Mouse (Mus musculus): ENCODE results near the gene Zfp941. TPM values are rescaled to one million over a fixed set of nuclear protein-coding genes. Genes with fewer than 3 reads are reported as not detected.
A peak's percentile ranks its signal among the peaks of the same experiment; 100 is the strongest.

The Zfp941 gene
- total and polyA plus RNA-seq, 3 experiments, result 0.34 TPM; not detected in 2

GRCm38 (mm10) chr7:140811714-140812113, 10.3 kb downstream of the Zfp941 start:
- Histone ChIP-seq H3K27ac (ENCODE audit: insufficient read depth, low read depth) (no peak overlapping the region), H3K4me3 (replicated peaks in 1 of 3; ENCODE audit: low read depth in 2 of 3, low read length in 2 of 3, poor library complexity in 1 of 3) (no peak overlapping the region), H3K9ac (ENCODE audit: insufficient read depth, low read depth) (no peak overlapping the region), H3K4me2 (ENCODE audit: insufficient read depth, low read depth, poor library complexity, severe bottlenecking) (no peak overlapping the region), H3K4me1 (ENCODE audit: control insufficient read depth in 1 of 2, insufficient read depth in 2 of 2) (no peaks in the 10 kb centered on the region), H3K27me3 (replicated peaks) (peaks cover 70% of the 10 kb centered on the region), H3K79me2 (replicated peaks; ENCODE audit: control insufficient read depth, extremely low read depth, insufficient read depth, poor library complexity, severe bottlenecking) (no peaks in the 10 kb centered on the region), H3K9me3 (replicated peaks; ENCODE audit: low read length) (peaks cover 3% of the 10 kb centered on the region), H3K36me3 (replicated peaks in 1 of 2; ENCODE audit: control insufficient read depth in 1 of 2, insufficient read depth in 1 of 2, low read length in 1 of 2) (no peaks in the 10 kb centered on the region)
- no peak for TF ChIP-seq TCF12 (IDR thresholded peaks at IDR 0.05; ENCODE audit: low read depth, low read length)
- no peak for TF ChIP-seq MAX (IDR thresholded peaks at IDR 0.05; ENCODE audit: low read length)
- dilution Hi-C loops (cut with MboI; ENCODE audit: extremely low pct_ligation_motif_present, extremely low pct_unique_long_range_greater_than_20kb, low sequenced_read_pairs) (no loop called here), in situ Hi-C loops (cut with MboI; ENCODE audit: low pct_ligation_motif_present, low pct_unique_long_range_greater_than_20kb, low sequenced_read_pairs) (no loop called here)
- DNase-seq (ENCODE audit: extremely low read depth), result no peak

- in situ Hi-C loops (cut with MboI; ENCODE audit: low pct_ligation_motif_present, low pct_unique_long_range_greater_than_20kb, low sequenced_read_pairs), result no loop called here
- DNase-seq (ENCODE audit: extremely low read depth), result peak; percentile 12
Observed at GRCm38 (mm10) chr7:140810496-140810895, 11.5 kb downstream of the Zfp941 start.

GRCm38 (mm10) chr7:140805704-140806103, 16.3 kb downstream of the Zfp941 start:
- TF ChIP-seq RAD21 (IDR thresholded peaks at IDR 0.05; ENCODE audit: low read depth, low read length) (peak; percentile 72), CTCF (conservative IDR thresholded peaks at IDR 0.05 in 1 of 2, IDR thresholded peaks at IDR 0.05 in 1 of 2; ENCODE audit: low read depth in 2 of 2, low read length in 2 of 2) (peak; percentile 57 to 98), SMC3 (IDR thresholded peaks at IDR 0.05; ENCODE audit: low read depth, low read length) (peak; percentile 56), ZC3H11A (IDR thresholded peaks at IDR 0.05; ENCODE audit: low read depth, low read length) (no peak)
- H3K27me3 ChIP-seq (replicated peaks), result peaks cover 78% of the 10 kb centered on the region
- DNase-seq (ENCODE audit: extremely low read depth), result peak; percentile 61
- no peak overlapping the region for H3K4me3 ChIP-seq (replicated peaks in 1 of 3; ENCODE audit: low read depth in 2 of 3, low read length in 2 of 3, poor library complexity in 1 of 3)
- H3K4me2 ChIP-seq (ENCODE audit: insufficient read depth, low read depth, poor library complexity, severe bottlenecking), result no peak overlapping the region
- H3K9ac ChIP-seq (ENCODE audit: insufficient read depth, low read depth), result no peak overlapping the region
- no peaks in the 10 kb centered on the region for H3K36me3 ChIP-seq (replicated peaks in 1 of 2; ENCODE audit: control insufficient read depth in 1 of 2, insufficient read depth in 1 of 2, low read length in 1 of 2)
- dilution Hi-C loops (cut with MboI; ENCODE audit: extremely low pct_ligation_motif_present, extremely low pct_unique_long_range_greater_than_20kb, low sequenced_read_pairs), result no loop called here
- H3K4me1 ChIP-seq (ENCODE audit: control insufficient read depth in 1 of 2, insufficient read depth in 2 of 2), result no peaks in the 10 kb centered on the region
- H3K9me3 ChIP-seq (replicated peaks; ENCODE audit: low read length), result no peaks in the 10 kb centered on the region
- in situ Hi-C loops (cut with MboI; ENCODE audit: low pct_ligation_motif_present, low pct_unique_long_range_greater_than_20kb, low sequenced_read_pairs), result no loop called here
- no peak overlapping the region for H3K27ac ChIP-seq (ENCODE audit: insufficient read depth, low read depth)
- no peaks in the 10 kb centered on the region for H3K79me2 ChIP-seq (replicated peaks; ENCODE audit: control insufficient read depth, extremely low read depth, insufficient read depth, poor library complexity, severe bottlenecking)

More at GRCm38 (mm10) chr7:140810496-140810895, 11.5 kb downstream of the Zfp941 start:
- dilution Hi-C loops (cut with MboI; ENCODE audit: extremely low pct_ligation_motif_present, extremely low pct_unique_long_range_greater_than_20kb, low sequenced_read_pairs), result no loop called here
- peaks cover 3% of the 10 kb centered on the region for H3K9me3 ChIP-seq (replicated peaks; ENCODE audit: low read length)
- no peaks in the 10 kb centered on the region for H3K4me1 ChIP-seq (ENCODE audit: control insufficient read depth in 1 of 2, insufficient read depth in 2 of 2)
- no peaks in the 10 kb centered on the region for H3K36me3 ChIP-seq (replicated peaks in 1 of 2; ENCODE audit: control insufficient read depth in 1 of 2, insufficient read depth in 1 of 2, low read length in 1 of 2)
- no peak overlapping the region for H3K4me3 ChIP-seq (replicated peaks in 1 of 3; ENCODE audit: low read depth in 2 of 3, low read length in 2 of 3, poor library complexity in 1 of 3)
- TF ChIP-seq ZMIZ1 (IDR thresholded peaks at IDR 0.05; ENCODE audit: low read depth, low read length), result no peak
- TF ChIP-seq MAZ (IDR thresholded peaks at IDR 0.05; ENCODE audit: low read depth, low read length), result no peak
- no peak for TF ChIP-seq USF2 (conservative IDR thresholded peaks at IDR 0.05; ENCODE audit: low read depth, low read length)
- no peak for TF ChIP-seq MAX (IDR thresholded peaks at IDR 0.05; ENCODE audit: low read length)
- TF ChIP-seq SMC3 (IDR thresholded peaks at IDR 0.05; ENCODE audit: low read depth, low read length), result peak; percentile 18; the same call in 1 of the 2 replicates
- TF ChIP-seq RAD21 (IDR thresholded peaks at IDR 0.05; ENCODE audit: low read depth, low read length), result peak; percentile 2
- TF ChIP-seq JUN (IDR thresholded peaks at IDR 0.05; ENCODE audit: insufficient read depth, low read depth, low read length), result no peak
- no peak for TF ChIP-seq MEF2A (IDR thresholded peaks at IDR 0.05; ENCODE audit: borderline replicate concordance, low read depth, low read length)
- TF ChIP-seq ELF1 (IDR thresholded peaks at IDR 0.05; ENCODE audit: low read depth, low read length), result no peak
- peak in 1 of 2 experiments; percentile 45; a peak in 2 of 4 replicates for TF ChIP-seq CTCF (conservative IDR thresholded peaks at IDR 0.05 in 1 of 2, IDR thresholded peaks at IDR 0.05 in 1 of 2; ENCODE audit: low read depth in 2 of 2, low read length in 2 of 2)
- no peak for TF ChIP-seq IRF4 (IDR thresholded peaks at IDR 0.05; ENCODE audit: low read depth, low read length)
- TF ChIP-seq E2F4 (IDR thresholded peaks at IDR 0.05; ENCODE audit: insufficient replicate concordance, low read depth, low read length), result no peak
- no peak for TF ChIP-seq MAFK (IDR thresholded peaks at IDR 0.05; ENCODE audit: insufficient replicate concordance, low read length)
- TF ChIP-seq GABPA (IDR thresholded peaks at IDR 0.05; ENCODE audit: insufficient replicate concordance, low read depth, low read length), result no peak
- TF ChIP-seq RCOR1 (conservative IDR thresholded peaks at IDR 0.05; ENCODE audit: low read depth, low read length), result no peak
- TF ChIP-seq POLR2AphosphoS2 (IDR thresholded peaks at IDR 0.05; ENCODE audit: low read depth, low read length), result no peak
- TF ChIP-seq MYC (IDR thresholded peaks at IDR 0.05; ENCODE audit: low read depth, low read length), result no peak
- no peak for TF ChIP-seq PAX5 (IDR thresholded peaks at IDR 0.05; ENCODE audit: low read length)
- TF ChIP-seq UBTF (IDR thresholded peaks at IDR 0.05; ENCODE audit: low read depth, low read length), result no peak
- H3K79me2 ChIP-seq (replicated peaks; ENCODE audit: control insufficient read depth, extremely low read depth, insufficient read depth, poor library complexity, severe bottlenecking), result no peaks in the 10 kb centered on the region
- no peak overlapping the region for H3K27ac ChIP-seq (ENCODE audit: insufficient read depth, low read depth)
- no peak overlapping the region for H3K4me2 ChIP-seq (ENCODE audit: insufficient read depth, low read depth, poor library complexity, severe bottlenecking)
- no peak overlapping the region for H3K9ac ChIP-seq (ENCODE audit: insufficient read depth, low read depth)
- H3K27me3 ChIP-seq (replicated peaks), result peaks cover 72% of the 10 kb centered on the region

Data from CH12.LX (cell line).